Mouse (Mus musculus) A20 (cell line): ENCODE results near the gene Larp1b.
A peak's percentile ranks its signal among the peaks of the same experiment; 100 is the strongest.

ENCODE experiments used
- DNase-seq: peaks from one replicate; pipeline ENCODE4 v3.0.0-alpha.2; 2011; ENCODE audit warnings: low read depth, low spot score

The Larp1b gene

DNA sequence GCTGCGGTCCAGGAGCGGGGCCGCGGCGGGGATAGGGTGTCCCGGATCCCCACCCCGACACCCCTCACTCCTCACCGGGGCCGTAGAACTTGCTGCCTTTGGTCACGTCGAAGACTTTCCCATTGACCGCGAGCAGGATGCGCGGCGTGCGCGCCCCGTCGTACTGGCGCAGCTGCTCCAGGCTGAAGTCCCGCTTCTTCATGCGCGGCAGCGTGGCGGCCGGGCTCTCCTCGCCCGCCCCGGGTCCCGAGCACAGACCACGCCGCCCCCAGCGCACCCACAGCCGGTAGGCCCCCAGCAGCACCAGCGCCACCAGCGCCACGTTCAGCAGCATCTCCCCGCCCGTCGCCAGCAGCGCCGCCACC is 132.9 kb downstream of the Larp1b start:
- DNase-seq: no peak

DNA sequence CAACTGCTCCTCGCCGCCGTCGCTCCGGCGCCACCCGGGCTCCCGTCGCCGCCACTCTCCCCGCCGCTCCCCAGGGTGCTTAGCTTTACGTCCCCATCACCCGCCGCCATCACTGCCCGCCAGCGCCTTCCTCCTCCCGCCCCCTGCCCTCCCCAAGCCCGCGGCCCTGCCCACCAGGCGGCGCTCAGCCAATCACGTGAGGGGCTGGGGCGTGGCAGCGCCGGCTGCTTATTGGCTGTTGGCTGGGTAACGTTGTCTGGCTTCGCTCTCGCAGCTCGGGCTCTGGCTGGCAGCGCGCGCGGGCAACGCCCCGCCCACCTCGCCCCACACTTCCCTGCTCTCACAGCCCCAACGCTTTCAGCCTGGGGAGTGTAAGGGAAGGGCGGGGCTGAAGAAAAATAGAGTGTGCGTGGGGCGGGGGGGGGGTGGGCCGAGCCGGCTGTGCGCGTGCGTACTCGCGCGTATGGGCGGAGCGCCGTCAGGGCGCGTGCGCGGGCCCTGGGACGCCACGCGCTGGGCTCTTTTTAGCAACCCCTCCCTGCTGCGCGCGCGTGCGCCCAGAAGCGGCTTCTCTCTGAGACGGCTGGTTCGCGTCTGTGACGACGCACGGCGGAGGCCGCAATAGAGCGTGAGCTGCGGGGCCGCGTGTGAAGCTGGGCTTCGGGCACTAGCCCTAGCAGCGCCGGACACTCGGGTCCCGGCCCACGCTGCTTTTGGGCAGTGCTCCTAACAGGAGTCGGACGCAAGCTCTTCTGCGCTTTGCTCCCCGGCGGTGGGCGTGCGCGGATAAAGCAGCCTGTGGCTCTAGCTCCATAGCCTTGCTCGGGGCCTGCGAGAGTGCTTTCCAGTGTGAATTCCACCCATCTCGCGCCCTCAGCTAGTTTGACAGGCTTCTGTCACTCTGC is 133.5 kb downstream of the Larp1b start, which contains the start of gene Pgrmc2:
TSS of gene Pgrmc2 (minus strand) at position 162 of the 905 bp plus-strand sequence.
- DNase-seq: peak; percentile 98

DNA sequence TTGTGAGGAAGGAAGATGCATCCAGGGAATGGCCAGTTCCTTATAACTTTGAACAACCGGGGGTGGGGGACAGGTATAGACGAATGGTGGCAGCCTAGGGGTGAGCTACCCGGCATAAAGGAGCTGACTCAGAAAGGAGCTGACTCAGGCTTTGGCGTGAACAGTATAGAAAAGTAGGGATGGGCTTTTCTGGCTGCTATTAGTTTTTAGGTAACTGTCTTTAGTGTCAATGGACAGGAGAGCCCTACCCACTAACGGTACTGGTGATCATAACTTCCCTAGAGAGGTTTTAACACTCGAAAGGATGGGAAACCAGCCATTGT is 134.1 kb downstream of the Larp1b start:
- DNase-seq: no peak

- peak; percentile 6 for DNase-seq
Observed at GRCm38 (mm10) chr3:41084421-41084820, 134.8 kb downstream of the Larp1b start.

GRCm38 (mm10) chr3:41087071-41087470 is 137.4 kb downstream of the Larp1b start:
- no peak for DNase-seq
